Mouse (Mus musculus) adrenal gland, adult (tissue): ENCODE data around the gene Tango2.

Experiments
- DNase-seq, 2 experiments: peaks; one replicate each; pipeline ENCODE4 v3.0.0; 2022 to 2023; ENCODE audit warnings: low spot score in 1 of 2; ENCODE audit not compliant: inconsistent age in 2 of 2

Gene Tango2

DNA sequence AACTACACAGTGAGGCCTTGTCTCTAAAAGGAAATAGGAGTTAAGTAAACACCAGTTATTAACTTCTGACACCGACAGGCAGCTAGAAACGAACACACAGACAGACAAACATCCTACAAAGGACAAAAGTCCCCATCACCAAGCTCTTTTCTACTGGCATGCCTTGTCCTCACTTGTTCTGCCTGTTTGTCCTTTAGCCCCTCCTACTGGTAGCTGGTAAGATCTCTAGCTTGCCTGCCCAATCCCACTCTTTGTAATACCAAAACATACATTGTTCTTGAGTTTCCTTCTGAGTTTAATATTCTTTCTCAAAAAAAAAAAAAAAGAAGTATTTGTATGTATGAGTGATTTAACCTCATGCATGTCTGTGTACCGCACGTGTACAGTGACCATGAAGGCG is 79.7 kb downstream of the Tango2 start:
- peak in 1 of 2 experiments; percentile 46 for DNase-seq

GRCm38 (mm10) chr16:18265024-18265423 is 82.9 kb downstream of the Tango2 start:
- no peak for DNase-seq

DNA sequence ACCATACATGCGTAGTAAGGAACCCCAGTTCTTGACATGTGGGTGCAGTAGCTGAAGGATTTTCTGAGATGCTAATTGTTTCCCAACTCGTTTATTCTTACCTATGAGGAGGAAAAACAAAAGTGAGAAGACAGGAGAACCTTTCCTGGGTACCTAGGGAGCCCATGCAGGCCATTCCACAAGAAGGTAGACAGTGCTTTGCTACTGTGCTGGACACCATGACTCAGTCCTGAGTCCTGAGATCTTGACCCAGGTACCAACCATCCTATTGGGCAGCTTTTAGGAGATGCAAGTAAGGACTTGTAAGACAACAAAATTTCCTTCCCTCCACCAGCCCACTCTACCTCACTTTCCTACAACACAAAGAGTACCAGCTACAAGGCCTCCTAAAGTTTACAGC is 89.7 kb downstream of the Tango2 start, which contains the start of gene Gm49776:
Gm49776 (minus strand) TSS at position 101 of the 400 bp plus-strand sequence.
- DNase-seq, result no peak

GRCm38 (mm10) chr16:18253866-18254265 is 94.0 kb downstream of the Tango2 start:
- no peak for DNase-seq

DNA sequence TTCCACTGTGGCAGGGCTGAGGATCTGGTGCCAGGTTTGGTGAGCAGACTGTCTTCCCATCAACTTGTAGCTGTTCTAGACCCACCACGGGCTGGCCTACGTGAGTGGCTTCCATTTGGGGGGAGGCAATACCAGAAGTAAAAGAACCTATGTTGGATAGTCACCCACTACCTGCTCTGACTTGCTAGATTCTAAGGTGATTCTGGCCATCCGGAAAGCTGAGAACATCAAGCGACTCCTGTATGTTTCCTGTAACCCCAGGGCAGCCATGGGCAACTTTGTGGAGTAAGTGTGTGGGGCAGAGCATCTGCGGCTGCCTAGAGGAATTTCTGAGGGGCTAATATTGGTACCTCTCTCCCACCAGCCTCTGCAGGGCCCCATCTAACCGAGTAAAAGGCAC is 95.2 kb downstream of the Tango2 start:
- peak in 1 of 2 experiments; percentile 22 for DNase-seq

GRCm38 (mm10) chr16:18250828-18251790 is 96.8 kb downstream of the Tango2 start:
- peak in 1 of 2 experiments; percentile 57 for DNase-seq
